Mouse (Mus musculus) heart, embryonic 14.5 days (tissue): ENCODE data around the gene Esd. TPM values are rescaled to one million over a fixed set of nuclear protein-coding genes. Genes with fewer than 3 reads are reported as not detected.
A peak's percentile ranks its signal among the peaks of the same experiment; 100 is the strongest.

Experiments
- ATAC-seq: fragments of 200-750 bp; cut with Nextera tagmentation; 2 replicates; pipeline ENCODE4 v1.8.0; 2017; ENCODE audit warnings: low read depth, moderate TSS enrichment; ENCODE audit not compliant: insufficient number of reproducible peaks, insufficient read depth, low FRiP score
- H3K27ac ChIP-seq, 2 experiments: fragments of 200-500 bp in 1 of 2; fragments of 300-500 bp in 1 of 2; sonication (generic) in 1 of 2; replicated peaks in 1 of 2; 2 replicates each; pipeline ENCODE4 v1.5.1; 2012 to 2014; ENCODE audit warnings: low read depth in 2 of 2, low read length in 2 of 2, control low read depth in 1 of 2, mild to moderate bottlenecking in 1 of 2, mixed read lengths in 1 of 2; ENCODE audit not compliant: control insufficient read depth in 1 of 2, insufficient read depth in 1 of 2
- H3K27me3 ChIP-seq: fragments of 300-500 bp; sonication (generic); 2 replicates; pipeline ENCODE4 v1.6.1; 2014; ENCODE audit warnings: mild to moderate bottlenecking, low read length, control low read depth; ENCODE audit not compliant: control insufficient read depth, insufficient read depth
- H3K36me3 ChIP-seq: fragments of 300-500 bp; sonication (generic); 2 replicates; pipeline ENCODE4 v1.6.1; 2014; ENCODE audit warnings: mild to moderate bottlenecking, control low read depth, low read length, mixed read lengths; ENCODE audit not compliant: control insufficient read depth, insufficient read depth
- H3K4me1 ChIP-seq, 2 experiments: fragments of 200-500 bp in 1 of 2; fragments of 300-500 bp in 1 of 2; sonication (generic) in 1 of 2; 2 replicates each; pipeline ENCODE4 v1.6.1; 2012 to 2014; ENCODE audit warnings: low read length in 2 of 2, control low read depth in 1 of 2, mixed read lengths in 1 of 2; ENCODE audit not compliant: control insufficient read depth in 2 of 2, insufficient read depth in 2 of 2
- H3K4me2 ChIP-seq: fragments of 300-500 bp; sonication (generic); 2 replicates; pipeline ENCODE4 v1.6.1; 2014; ENCODE audit warnings: mild to moderate bottlenecking, low read length
- H3K4me3 ChIP-seq, 2 experiments: fragments of 200-500 bp in 1 of 2; fragments of 300-500 bp in 1 of 2; sonication (generic) in 1 of 2; 2 replicates each; pipeline ENCODE4 v1.5.1; 2012 to 2014; ENCODE audit warnings: low read length in 2 of 2, mild to moderate bottlenecking in 2 of 2, control low read depth in 1 of 2, low read depth in 1 of 2, moderate library complexity in 1 of 2; ENCODE audit not compliant: control insufficient read depth in 1 of 2, insufficient read depth in 1 of 2
- H3K9ac ChIP-seq: fragments of 300-500 bp; sonication (generic); 2 replicates; pipeline ENCODE4 v1.6.1; 2014; ENCODE audit warnings: mild to moderate bottlenecking, low read length
- H3K9me3 ChIP-seq: fragments of 300-500 bp; sonication (generic); 2 replicates; pipeline ENCODE4 v1.6.1; 2016; ENCODE audit warnings: low read length, control low read depth; ENCODE audit not compliant: control insufficient read depth
- WGBS: fragments of 180-500 bp; shearing (Covaris S2); extraction: QIAGEN DNeasy Blood & Tissue Kit; methylation state at CpG from one replicate; pipeline ENCODE4 v1.1.7; 2014; 5-methylcytosine and 5-hydroxymethylcytosine counted together
- polyA plus RNA-seq: library from polyadenylated mRNA; unstranded; fragments of >200 nt; fragmentation: Nextera tagmentation; extraction: Ambion mirVana; gene quantifications from 2 replicates; pipeline ENCODE4 v1.2.1, GENCODE M21; 2014

Gene Esd
- polyA plus RNA-seq, 1 experiment from 2014 or later, result 290 TPM

- no peak for ATAC-seq
- Histone ChIP-seq H3K4me3 (no peak overlapping the region), H3K9me3 (no peaks in the 10 kb centered on the region), H3K4me1 (no peaks in the 10 kb centered on the region), H3K27me3 (no peaks in the 10 kb centered on the region), H3K9ac (no peak overlapping the region), H3K36me3 (no peaks in the 10 kb centered on the region), H3K4me2 (no peak overlapping the region), H3K27ac (no peak overlapping the region)
- 25% methylated on average over 3 of the region's 3 CpGs for WGBS
These were observed 23.0 kb upstream of the Esd start for GRCm38 (mm10) chr14:74709054-74709453.

GRCm38 (mm10) chr14:74723541-74723940, 8.6 kb upstream of the Esd start:
- no peak for ATAC-seq
- no peaks in the 10 kb centered on the region for H3K27me3 ChIP-seq
- no peak overlapping the region for H3K27ac ChIP-seq
- WGBS, result 59% methylated on average over 3 of the region's 3 CpGs
- no peak overlapping the region for H3K9ac ChIP-seq
- H3K4me1 ChIP-seq, result no peaks in the 10 kb centered on the region
- no peak overlapping the region for H3K4me2 ChIP-seq
- H3K9me3 ChIP-seq, result no peaks in the 10 kb centered on the region
- no peak overlapping the region for H3K4me3 ChIP-seq
- no peaks in the 10 kb centered on the region for H3K36me3 ChIP-seq

DNA sequence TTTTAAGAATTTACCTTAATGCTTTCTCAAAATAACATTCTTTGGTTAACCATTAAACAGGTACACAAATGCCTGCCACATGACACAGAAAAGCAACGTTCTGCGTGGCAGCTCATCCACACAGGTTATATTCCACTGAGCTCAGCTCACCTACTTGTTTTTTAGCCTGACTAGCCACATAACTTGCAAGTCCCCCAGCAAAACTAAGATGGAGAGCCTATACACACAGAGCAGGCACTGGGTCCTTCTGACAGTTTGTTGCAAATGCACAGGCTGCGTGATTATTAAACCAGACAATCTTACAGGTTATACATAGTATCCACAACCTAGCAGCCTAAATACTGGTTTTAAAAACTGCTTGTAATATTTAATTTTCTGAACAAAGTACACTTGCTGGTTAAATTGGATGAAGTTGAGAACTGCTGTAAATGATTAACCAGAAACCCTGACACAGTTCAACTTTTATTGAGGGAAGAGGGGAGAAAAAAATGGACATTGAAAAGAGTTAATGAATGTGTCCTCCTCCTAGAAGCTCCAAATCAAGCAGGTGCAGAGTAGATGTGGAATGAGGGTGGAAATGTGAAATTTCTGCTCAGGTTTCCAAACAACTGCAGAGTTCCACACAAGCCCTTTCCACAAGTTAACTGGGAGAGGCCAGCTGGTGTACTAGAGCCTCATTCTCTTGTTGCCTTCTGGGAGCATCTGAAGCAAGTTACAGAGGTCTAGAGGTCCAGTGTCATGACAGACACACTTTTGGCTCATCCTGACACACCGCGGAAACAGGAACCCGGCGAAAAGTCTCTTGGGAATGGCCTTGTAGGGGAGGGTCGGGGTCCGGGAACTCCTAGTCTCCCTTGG, 647 bp upstream of the Esd start:
- Histone ChIP-seq H3K9me3 (no peaks in the 10 kb centered on the region), H3K36me3 (peaks cover 15% of the 10 kb centered on the region), H3K4me3 (peak overlapping the region; percentile 58 to 90), H3K9ac (peak overlapping the region; percentile 91), H3K27me3 (no peaks in the 10 kb centered on the region), H3K4me1 (peaks cover 3 to 14% of the 10 kb centered on the region in 2 experiments; a peak in 2 of 4 replicates), H3K4me2 (peak overlapping the region; percentile 75), H3K27ac (peak overlapping the region; percentile 35 to 71; a peak in 2 of 4 replicates)
- ATAC-seq, result no peak; the same call in 1 of the 2 replicates
- WGBS, result 28% methylated on average over 9 of the region's 9 CpGs

DNA sequence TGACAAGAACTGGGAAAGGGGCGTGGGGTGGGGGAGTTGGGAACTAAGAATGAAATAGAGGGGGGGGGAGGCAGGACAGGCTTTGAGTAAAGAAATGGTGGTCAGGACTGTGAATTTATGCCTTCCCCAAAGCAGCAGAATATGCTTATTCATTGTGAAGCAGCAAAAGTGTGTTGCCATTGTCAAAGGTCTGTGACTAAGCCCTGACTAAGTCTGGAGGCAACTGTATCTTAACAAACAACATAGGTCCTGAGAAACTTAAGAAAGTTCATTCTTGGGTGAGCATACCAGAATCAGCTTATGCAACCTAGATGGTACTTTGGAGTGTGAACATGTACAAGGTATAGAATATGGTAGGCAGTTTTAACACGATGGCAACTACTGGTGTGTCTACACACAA, 1.3 kb downstream of the Esd start:
- Histone ChIP-seq H3K4me3 (peak overlapping the region in 1 of 2 experiments; percentile 90; a peak in 1 of 4 replicates), H3K36me3 (peaks cover 32% of the 10 kb centered on the region), H3K27ac (no peak overlapping the region), H3K4me2 (peak overlapping the region; percentile 75), H3K27me3 (no peaks in the 10 kb centered on the region), H3K9ac (peak overlapping the region; percentile 91), H3K9me3 (no peaks in the 10 kb centered on the region), H3K4me1 (peaks cover 3 to 14% of the 10 kb centered on the region in 2 experiments; a peak in 2 of 4 replicates)
- 79% methylated on average over 2 of the region's 2 CpGs for WGBS
- no peak for ATAC-seq

- no peak overlapping the region for H3K4me3 ChIP-seq
- H3K27me3 ChIP-seq, result no peaks in the 10 kb centered on the region
- no peaks in the 10 kb centered on the region for H3K9me3 ChIP-seq
- ATAC-seq, result no peak
- no peak overlapping the region for H3K9ac ChIP-seq
- peaks cover 52% of the 10 kb centered on the region for H3K36me3 ChIP-seq
- 48% methylated on average over 6 of the region's 6 CpGs for WGBS
- no peak overlapping the region for H3K27ac ChIP-seq
- H3K4me1 ChIP-seq, result peaks cover 3 to 14% of the 10 kb centered on the region in 2 experiments; a peak in 2 of 4 replicates
- H3K4me2 ChIP-seq, result no peak overlapping the region
These were observed 3.4 kb downstream of the Esd start for GRCm38 (mm10) chr14:74735471-74735870.

DNA sequence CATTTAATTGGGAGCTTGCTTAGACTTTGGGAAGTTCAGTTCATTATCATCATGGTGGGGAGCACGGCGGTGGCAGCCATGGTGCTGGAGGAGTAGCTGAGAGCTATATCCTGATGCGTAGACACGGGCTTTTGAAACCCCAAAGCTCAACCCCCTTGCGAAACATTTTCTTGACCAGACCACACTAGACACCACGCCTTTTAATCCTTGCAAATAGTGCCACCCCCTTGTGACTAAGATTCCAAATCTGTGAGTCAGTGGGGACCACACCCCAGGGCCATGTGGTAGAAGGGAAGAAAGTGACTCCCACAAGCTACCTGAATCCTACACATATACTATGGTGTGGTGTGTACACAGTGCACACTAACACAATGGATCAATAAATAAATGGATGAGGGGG, 4.8 kb downstream of the Esd start:
- no peak overlapping the region for H3K4me2 ChIP-seq
- H3K27me3 ChIP-seq, result no peaks in the 10 kb centered on the region
- whole genome bisulfite sequencing, result 92% methylated on average over 6 of the region's 6 CpGs
- no peak overlapping the region for H3K4me3 ChIP-seq
- no peak overlapping the region for H3K27ac ChIP-seq
- no peaks in the 10 kb centered on the region for H3K9me3 ChIP-seq
- no peak overlapping the region for H3K9ac ChIP-seq
- peaks cover 66% of the 10 kb centered on the region for H3K36me3 ChIP-seq
- H3K4me1 ChIP-seq, result peaks cover 3 to 14% of the 10 kb centered on the region in 2 experiments; a peak in 2 of 4 replicates
- ATAC-seq, result no peak

DNA sequence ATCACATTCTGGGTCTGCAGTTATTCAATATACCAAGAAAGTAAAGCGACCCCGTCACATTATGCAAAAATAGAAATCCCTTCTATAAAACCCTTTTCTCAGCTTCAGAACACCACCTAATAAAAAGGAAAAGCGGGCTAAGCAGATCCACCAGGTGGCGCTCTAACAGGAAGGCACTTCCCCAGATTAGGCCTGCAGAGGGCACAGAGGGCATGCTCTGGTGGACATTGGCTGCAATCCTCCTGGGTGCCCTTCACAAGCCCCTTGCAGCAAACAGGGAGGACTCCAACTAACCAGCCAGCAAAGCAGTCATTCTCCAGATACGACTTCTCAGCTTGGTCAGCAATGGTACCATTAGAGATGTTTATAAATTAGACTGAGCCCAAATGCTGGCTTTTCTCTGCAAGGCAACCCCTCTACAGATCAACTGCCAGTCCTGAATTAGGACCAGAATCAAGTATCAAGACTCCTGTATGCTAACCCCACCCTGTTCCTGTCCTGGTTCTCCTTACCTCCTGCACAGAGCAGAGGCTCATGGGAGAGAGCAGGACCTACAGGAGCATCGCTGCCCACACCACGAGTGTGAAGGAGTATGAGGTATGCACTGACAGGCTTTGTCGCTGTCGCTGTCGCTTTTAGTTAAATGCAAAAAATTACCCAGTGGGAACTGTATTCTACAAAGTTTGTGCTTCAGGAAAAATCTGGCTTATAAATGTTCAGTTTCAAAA, 32.3 kb downstream of the Esd start:
- Histone ChIP-seq H3K4me3 (no peak overlapping the region), H3K9ac (no peak overlapping the region), H3K4me1 (peaks cover 2 to 14% of the 10 kb centered on the region in 2 experiments; a peak in 2 of 4 replicates), H3K4me2 (no peak overlapping the region), H3K36me3 (peaks cover 22% of the 10 kb centered on the region), H3K27me3 (no peaks in the 10 kb centered on the region), H3K27ac (no peak overlapping the region; a peak in 2 of 4 replicates), H3K9me3 (peaks cover under 1% of the 10 kb centered on the region; the same call in 1 of the 2 replicates)
- ATAC-seq, result peak; percentile 66
- whole genome bisulfite sequencing, result 57% methylated on average over 10 of the region's 10 CpGs
